12 mouse cellular contexts compared by ENCODE assay signal in genomic region chr7:140058528-140058927, GRCm38 (mm10). TPM values are rescaled to one million over a fixed set of nuclear protein-coding genes. Genes with fewer than 3 reads are reported as not detected.
DNase-seq lines count a peak whose midpoint lies in the region; ATAC-seq and TF ChIP-seq lines count a peak whose summit lies in the region.
"Had no signal": no experiment of that assay in that cellular context is flagged by ENCODE, and none has a peak within 500 bp of the region (broad histone marks: within the 10 kb centered on the region; RNA-seq: fewer than 3 reads in every experiment).

No protein-coding gene starts in this region.

- peak overlapping the region; percentile 77 for H3K4me2 ChIP-seq in heart, embryonic 15.5 days
- peak overlapping the region; percentile 65 for H3K4me2 ChIP-seq in midbrain, embryonic 12.5 days (replicated peaks)

- no peaks in the 10 kb centered on the region for H3K9me3 ChIP-seq in heart, embryonic 15.5 days (replicated peaks)
- no peaks in the 10 kb centered on the region for H3K9me3 ChIP-seq in hindbrain, embryonic 10.5 days
- no peaks in the 10 kb centered on the region for H3K9me3 ChIP-seq in midbrain, embryonic 12.5 days

- H3K27ac ChIP-seq in heart, embryonic 15.5 days: no peak overlapping the region
- H3K27ac ChIP-seq in bone marrow macrophage, adult 2 months (ENCODE audit: insufficient read depth, low read depth, low read length): no peak overlapping the region
- peak overlapping the region; percentile 95 for H3K27ac ChIP-seq in hindbrain, embryonic 10.5 days
- H3K27ac ChIP-seq in midbrain, embryonic 12.5 days (replicated peaks): peak overlapping the region; percentile 88

- TF ChIP-seq CTCF in bone marrow macrophage, adult 2 months (IDR thresholded peaks at IDR 0.05; ENCODE audit: low read depth, low read length): no peak

- no peak overlapping the region for H3K9ac ChIP-seq in heart, embryonic 15.5 days
- H3K9ac ChIP-seq in midbrain, embryonic 12.5 days (replicated peaks): peak overlapping the region; percentile 61; the same call in 1 of the 2 replicates

- H3K4me1 ChIP-seq in heart, embryonic 15.5 days (replicated peaks): peaks cover 20% of the 10 kb centered on the region
- H3K4me1 ChIP-seq in bone marrow macrophage, adult 2 months (ENCODE audit: control insufficient read depth, insufficient read depth, low read length): peaks cover 14% of the 10 kb centered on the region
- H3K4me1 ChIP-seq in hindbrain, embryonic 10.5 days (replicated peaks): peaks cover 77% of the 10 kb centered on the region
- peaks cover 57% of the 10 kb centered on the region for H3K4me1 ChIP-seq in midbrain, embryonic 12.5 days

- no peaks in the 10 kb centered on the region for H3K36me3 ChIP-seq in heart, embryonic 15.5 days
- H3K36me3 ChIP-seq in hindbrain, embryonic 10.5 days: no peaks in the 10 kb centered on the region
- no peaks in the 10 kb centered on the region for H3K36me3 ChIP-seq in midbrain, embryonic 12.5 days

- H3K4me3 ChIP-seq in heart, embryonic 15.5 days: peak overlapping the region; percentile 44
- H3K4me3 ChIP-seq in bone marrow macrophage, adult 2 months (ENCODE audit: insufficient read depth, low read length): peak overlapping the region; percentile 47
- H3K4me3 ChIP-seq in hindbrain, embryonic 10.5 days: peak overlapping the region; percentile 57
- peak overlapping the region; percentile 43 for H3K4me3 ChIP-seq in midbrain, embryonic 12.5 days

- ATAC-seq in heart, embryonic 15.5 days (replicated peaks; ENCODE audit: insufficient number of reproducible peaks, insufficient read depth, low FRiP score, low read depth): no peak
- no peak for ATAC-seq in midbrain, embryonic 12.5 days (ENCODE audit: low FRiP score, low read depth)
- ATAC-seq in megakaryocyte progenitor cell, adult 5-6 weeks (replicated peaks; ENCODE audit: poor library complexity): no peak
- ATAC-seq: CD4-positive, CD25-positive, alpha-beta regulatory T cell, adult 4 months had no signal

- 29% methylated on average over 7 of the region's 7 CpGs for WGBS in heart, embryonic 15.5 days
- WGBS in hindbrain, embryonic 10.5 days: 13% methylated on average over 7 of the region's 7 CpGs
- WGBS in midbrain, embryonic 12.5 days: 5% methylated on average over 7 of the region's 7 CpGs

- DNase-seq in heart, adult 18-20 months: no peak
- DNase-seq in hindbrain, embryonic 10.5 days (ENCODE audit: low spot score): no peak
- DNase-seq in thymus, postnatal 10 days (ENCODE audit: low spot score in 2 of 2): no peak
- DNase-seq in cerebellum, adult 11-12 months: no peak
- DNase-seq: layer of hippocampus, adult 9-11 months; thymus, postnatal 14 days had no signal

- no peak for TF ChIP-seq POLR2A in bone marrow macrophage, adult 2 months (IDR thresholded peaks at IDR 0.05; ENCODE audit: borderline replicate concordance, low read depth, low read length)

- H3K27me3 ChIP-seq in heart, embryonic 15.5 days: peaks cover 97% of the 10 kb centered on the region
- H3K27me3 ChIP-seq in hindbrain, embryonic 10.5 days (ENCODE audit: insufficient read depth, poor library complexity, severe bottlenecking): peaks cover 99% of the 10 kb centered on the region
- peaks cover 93% of the 10 kb centered on the region for H3K27me3 ChIP-seq in midbrain, embryonic 12.5 days

RNA-seq across cellular contexts. Expression of gene Msx3, which starts 9.6 kb away (rescaled TPM):
- polyA plus RNA-seq in heart, embryonic 15.5 days (2015; fragmentation: Nextera tagmentation; extraction: Ambion mirVana): not detected in 2 replicates
- not detected for total RNA-seq in heart, adult 18-20 months (2021)
- not detected in 2 replicates for polyA plus RNA-seq in bone marrow macrophage, adult 2 months (2012; ENCODE audit: insufficient read depth, insufficient read length, missing spikeins)
- polyA plus RNA-seq in hindbrain, embryonic 10.5 days (2016; fragmentation: Nextera tagmentation; extraction: Ambion mirVana): 95.9 and 105 TPM in 2 replicates
- 2.5 and 6.9 TPM in 2 replicates for polyA plus RNA-seq in midbrain, embryonic 12.5 days (2016; fragmentation: Nextera tagmentation; extraction: Ambion mirVana)
- not detected in 2 replicates for total RNA-seq in megakaryocyte progenitor cell, adult 5-6 weeks (2015)
- not detected in 2 replicates for total RNA-seq in megakaryocyte progenitor cell, adult 5-6 weeks (2017)
- total RNA-seq: adrenal gland, postnatal 14 days had no signal

RNA-seq across cellular contexts. Expression of gene Tubgcp2, which starts 22.1 kb away (rescaled TPM):
- polyA plus RNA-seq in heart, embryonic 15.5 days (2015; fragmentation: Nextera tagmentation; extraction: Ambion mirVana): 27.4 and 37.0 TPM in 2 replicates
- total RNA-seq in heart, adult 18-20 months (2021): 10 to 100 TPM; 31.9 to 35.4 TPM
- 17.9 and 18.5 TPM in 2 replicates for polyA plus RNA-seq in bone marrow macrophage, adult 2 months (2012; ENCODE audit: insufficient read depth, insufficient read length, missing spikeins)
- polyA plus RNA-seq in hindbrain, embryonic 10.5 days (2016; fragmentation: Nextera tagmentation; extraction: Ambion mirVana): 82.2 and 82.5 TPM in 2 replicates
- polyA plus RNA-seq in midbrain, embryonic 12.5 days (2016; fragmentation: Nextera tagmentation; extraction: Ambion mirVana): 70.6 and 72.7 TPM in 2 replicates
- 24.0 and 25.8 TPM in 2 replicates for total RNA-seq in megakaryocyte progenitor cell, adult 5-6 weeks (2015)
- 35.2 and 36.5 TPM in 2 replicates for total RNA-seq in megakaryocyte progenitor cell, adult 5-6 weeks (2017)

RNA-seq across cellular contexts. Expression of gene Zfp511, which starts 22.3 kb away (rescaled TPM):
- 27.6 and 32.0 TPM in 2 replicates for polyA plus RNA-seq in heart, embryonic 15.5 days (2015; fragmentation: Nextera tagmentation; extraction: Ambion mirVana)
- total RNA-seq in heart, adult 18-20 months (2021): 1 to 10 TPM; 7.5 to 8.4 TPM
- polyA plus RNA-seq in bone marrow macrophage, adult 2 months (2012; ENCODE audit: insufficient read depth, insufficient read length, missing spikeins): 37.7 and 38.7 TPM in 2 replicates
- polyA plus RNA-seq in hindbrain, embryonic 10.5 days (2016; fragmentation: Nextera tagmentation; extraction: Ambion mirVana): 48.3 and 53.1 TPM in 2 replicates
- 41.9 and 45.2 TPM in 2 replicates for polyA plus RNA-seq in midbrain, embryonic 12.5 days (2016; fragmentation: Nextera tagmentation; extraction: Ambion mirVana)
- 32.2 and 34.8 TPM in 2 replicates for total RNA-seq in megakaryocyte progenitor cell, adult 5-6 weeks (2015)
- 21.0 and 21.1 TPM in 2 replicates for total RNA-seq in megakaryocyte progenitor cell, adult 5-6 weeks (2017)

RNA-seq across cellular contexts. Expression of gene Caly, which starts 23.8 kb away (rescaled TPM):
- 0.45 and 0.67 TPM in 2 replicates for polyA plus RNA-seq in heart, embryonic 15.5 days (2015; fragmentation: Nextera tagmentation; extraction: Ambion mirVana)
- not detected for total RNA-seq in heart, adult 18-20 months (2021)
- not detected in 2 replicates for polyA plus RNA-seq in bone marrow macrophage, adult 2 months (2012; ENCODE audit: insufficient read depth, insufficient read length, missing spikeins)
- 2.7 and 7.2 TPM in 2 replicates for polyA plus RNA-seq in hindbrain, embryonic 10.5 days (2016; fragmentation: Nextera tagmentation; extraction: Ambion mirVana)
- 21.4 and 22.3 TPM in 2 replicates for polyA plus RNA-seq in midbrain, embryonic 12.5 days (2016; fragmentation: Nextera tagmentation; extraction: Ambion mirVana)
- not detected in 2 replicates for total RNA-seq in megakaryocyte progenitor cell, adult 5-6 weeks (2015)
- not detected in 2 replicates for total RNA-seq in megakaryocyte progenitor cell, adult 5-6 weeks (2017)
- polyA plus RNA-seq: CD4-positive, CD25-positive, alpha-beta regulatory T cell, adult 4 months had no signal

RNA-seq across cellular contexts. Expression of gene Prap1, which starts 34.7 kb away (rescaled TPM):
- polyA plus RNA-seq in heart, embryonic 15.5 days (2015; fragmentation: Nextera tagmentation; extraction: Ambion mirVana): 0.29 TPM in 1 of 2 replicates, not detected in the other
- not detected for total RNA-seq in heart, adult 18-20 months (2021)
- not detected in 2 replicates for polyA plus RNA-seq in bone marrow macrophage, adult 2 months (2012; ENCODE audit: insufficient read depth, insufficient read length, missing spikeins)
- not detected in 2 replicates for polyA plus RNA-seq in hindbrain, embryonic 10.5 days (2016; fragmentation: Nextera tagmentation; extraction: Ambion mirVana)
- polyA plus RNA-seq in midbrain, embryonic 12.5 days (2016; fragmentation: Nextera tagmentation; extraction: Ambion mirVana): not detected in 2 replicates
- total RNA-seq in megakaryocyte progenitor cell, adult 5-6 weeks (2015): not detected in 2 replicates
- total RNA-seq in megakaryocyte progenitor cell, adult 5-6 weeks (2017): not detected in 2 replicates
- total RNA-seq: adrenal gland, postnatal 14 days had no signal
- polyA plus RNA-seq: CD4-positive, CD25-positive, alpha-beta regulatory T cell, adult 4 months had no signal

Comparison
In these comparisons a context has a peak if more than half of its experiments do, and no peak if none do; other contexts are left out.
1. H3K27ac ChIP-seq: peak in hindbrain, embryonic 10.5 days (single experiment) and midbrain, embryonic 12.5 days (single experiment); none in heart, embryonic 15.5 days (single experiment) and bone marrow macrophage, adult 2 months (single experiment).
2. RNA of gene Msx3, which starts 9.6 kb away (polyA plus RNA-seq): 95.9 to 105 TPM in hindbrain, embryonic 10.5 days; 2.5 to 6.9 TPM in midbrain, embryonic 12.5 days, not detected in heart, embryonic 15.5 days and not detected in bone marrow macrophage, adult 2 months; every median in the first group is over 10 times any median in the second.
3. Peak in every context shown above with its lines, with median percentiles within 50 percentile points of each other: H3K4me3 ChIP-seq.